Mouse (Mus musculus) ES-Bruce4 (cell line): Measurements from ENCODE around the gene Car15.

Source experiments
- CTCF ChIP-seq: IDR thresholded peaks from one replicate; pipeline ENCODE4 v1.8.1; 2011; ENCODE audit warnings: low read depth, low read length
- EP300 ChIP-seq: IDR thresholded peaks from 2 replicates; pipeline ENCODE4 v1.6.1; 2011; ENCODE audit warnings: low read depth, low read length; ENCODE audit not compliant: insufficient read depth
- POLR2A ChIP-seq: IDR thresholded peaks from one replicate; pipeline ENCODE4 v1.8.1; 2011; ENCODE audit warnings: low read length; ENCODE audit not compliant: insufficient read depth

DNA sequence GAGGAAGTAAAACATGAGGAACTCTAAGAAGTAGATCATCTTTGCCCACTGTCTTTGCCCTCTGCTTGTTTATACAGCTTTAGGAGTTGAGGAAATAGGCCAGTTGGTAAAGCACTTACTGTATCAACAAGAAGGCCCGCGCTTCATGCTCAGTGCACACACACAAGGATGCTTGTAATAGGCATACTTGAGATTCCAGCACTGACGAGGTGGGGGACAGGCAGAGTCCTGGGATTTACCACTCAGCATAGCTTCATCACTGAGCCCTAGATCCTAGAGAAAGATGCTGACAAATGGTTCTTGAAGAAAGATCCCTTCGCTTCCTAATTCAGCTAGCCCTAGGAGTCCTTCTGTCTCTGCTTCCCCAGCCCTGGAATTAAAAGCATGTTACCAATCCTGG, 25.0 kb downstream of the Car15 start:
- no peak for TF ChIP-seq CTCF
- no peak for TF ChIP-seq POLR2A
- no peak for TF ChIP-seq EP300
